In genomic region chr9:63608006-63608405, GRCm38 (mm10) we compare ENCODE assay signal across 23 mouse cellular contexts. TPM values are rescaled to one million over a fixed set of nuclear protein-coding genes. Genes with fewer than 3 reads are reported as not detected.
"Had no signal": no experiment of that assay in that cellular context is flagged by ENCODE, and none has a peak within 500 bp of the region (broad histone marks: within the 10 kb centered on the region; RNA-seq: fewer than 3 reads in every experiment).

No protein-coding gene starts in this region.

- H3K4me3 ChIP-seq: limb, embryonic 10.5 days; limb, embryonic 13.5 days; liver, embryonic 12.5 days; liver, embryonic 15.5 days; lung, embryonic 15.5 days; megakaryocyte, embryonic 14.5 days; midbrain, embryonic 10.5 days; midbrain, embryonic 13.5 days; stomach, embryonic 15.5 days had no signal

- H3K36me3 ChIP-seq: limb, embryonic 10.5 days; limb, embryonic 13.5 days; lung, embryonic 15.5 days; midbrain, embryonic 13.5 days; stomach, embryonic 15.5 days had no signal

- H3K27ac ChIP-seq: kidney, postnatal 0 days; limb, embryonic 13.5 days; liver, embryonic 12.5 days; liver, embryonic 15.5 days; lung, embryonic 15.5 days; midbrain, embryonic 10.5 days; midbrain, embryonic 13.5 days; stomach, embryonic 15.5 days had no signal

- H3K4me2 ChIP-seq: limb, embryonic 13.5 days; liver, embryonic 12.5 days; liver, embryonic 15.5 days; lung, embryonic 15.5 days; midbrain, embryonic 13.5 days; stomach, embryonic 15.5 days had no signal

- H3K27me3 ChIP-seq: limb, embryonic 13.5 days; liver, embryonic 12.5 days; liver, embryonic 15.5 days; lung, embryonic 15.5 days; megakaryocyte, embryonic 14.5 days; midbrain, embryonic 13.5 days; stomach, embryonic 15.5 days had no signal

- DNase-seq: kidney, adult 2 months; kidney, postnatal 25 days; liver; lung, adult 18-20 months; lung, postnatal 10 days; lung, postnatal 36 days; retina, postnatal 1 day; right cerebral cortex, postnatal 25 days; spleen, adult 18-20 months; thymus, postnatal 36 days had no signal

RNA-seq across cellular contexts. Expression of gene Iqch, which starts 5.7 kb away (rescaled TPM):
- total RNA-seq: left cerebral cortex, adult 18-20 months; monocyte, adult 5-6 weeks had no signal
- polyA plus RNA-seq: large intestine, adult 2 months; liver, embryonic 12.5 days; liver, embryonic 15.5 days had no signal
